Mouse (Mus musculus) limb, embryonic 12.5 days (tissue): ENCODE data around the gene Ssr2. TPM values are rescaled to one million over a fixed set of nuclear protein-coding genes. Genes with fewer than 3 reads are reported as not detected.

Experiments
- ATAC-seq: fragments of 200-750 bp; cut with Nextera tagmentation; 2 replicates; pipeline ENCODE4 v1.8.0; 2017; ENCODE audit warnings: low read depth, moderate TSS enrichment; ENCODE audit not compliant: insufficient number of reproducible peaks, insufficient read depth, low FRiP score, low TSS enrichment
- H3K27ac ChIP-seq: fragments of 300-500 bp; sonication (generic); 2 replicates; pipeline ENCODE4 v1.5.1; 2016; ENCODE audit warnings: mild to moderate bottlenecking, moderate library complexity
- H3K27me3 ChIP-seq: fragments of 300-500 bp; sonication (generic); 2 replicates; pipeline ENCODE4 v1.6.1; 2016; ENCODE audit warnings: mild to moderate bottlenecking, moderate library complexity
- H3K36me3 ChIP-seq: fragments of 300-500 bp; sonication (generic); 2 replicates; pipeline ENCODE4 v1.6.1; 2016; ENCODE audit warnings: mild to moderate bottlenecking, moderate library complexity
- H3K4me1 ChIP-seq: fragments of 300-500 bp; sonication (generic); replicated peaks from 2 replicates; pipeline ENCODE4 v1.6.1; 2016
- H3K4me2 ChIP-seq: fragments of 300-500 bp; sonication (generic); 2 replicates; pipeline ENCODE4 v1.6.1; 2016; ENCODE audit warnings: mild to moderate bottlenecking, moderate library complexity
- H3K4me3 ChIP-seq: fragments of 300-500 bp; sonication (generic); replicated peaks from 2 replicates; pipeline ENCODE4 v1.5.1; 2016; ENCODE audit warnings: mild to moderate bottlenecking
- H3K9ac ChIP-seq: fragments of 300-500 bp; sonication (generic); replicated peaks from 2 replicates; pipeline ENCODE4 v1.6.1; 2016; ENCODE audit warnings: mild to moderate bottlenecking, moderate library complexity
- H3K9me3 ChIP-seq: fragments of 300-500 bp; sonication (generic); 2 replicates; pipeline ENCODE4 v1.6.1; 2016; ENCODE audit warnings: mild to moderate bottlenecking, moderate library complexity
- WGBS: fragments of 180-500 bp; shearing (Covaris S2); methylation state at CpG from one replicate; pipeline ENCODE4 v1.1.7; 2016; 5-methylcytosine and 5-hydroxymethylcytosine counted together
- polyA plus RNA-seq: library from polyadenylated mRNA; unstranded; fragments of >200 nt; fragmentation: Nextera tagmentation; extraction: Ambion mirVana; gene quantifications from 2 replicates; pipeline ENCODE4 v1.2.1, GENCODE M21; 2016

Ssr2 gene
- polyA plus RNA-seq, 1 experiment from 2014 or later, result 184 TPM

- H3K36me3 ChIP-seq, result peaks cover 38% of the 10 kb centered on the region
- peak overlapping the region; percentile 86 for H3K9ac ChIP-seq
- peak overlapping the region; percentile 86 for H3K4me3 ChIP-seq
- H3K4me2 ChIP-seq, result peak overlapping the region; percentile 71
- H3K4me1 ChIP-seq, result peaks cover 20% of the 10 kb centered on the region
- under 1% methylated on average over 38 of the region's 41 CpGs for WGBS
- peak; percentile 26 for ATAC-seq
- no peaks in the 10 kb centered on the region for H3K27me3 ChIP-seq
- H3K9me3 ChIP-seq, result no peaks in the 10 kb centered on the region
- peak overlapping the region; percentile 95 for H3K27ac ChIP-seq
Measured at GRCm38 (mm10) chr3:88553880-88554586, 21.6 kb upstream of the Ssr2 start.

- WGBS, result 95% methylated on average over 5 of the region's 5 CpGs
- Histone ChIP-seq H3K27ac (no peak overlapping the region), H3K4me2 (peak overlapping the region; percentile 71), H3K36me3 (peaks cover 49% of the 10 kb centered on the region), H3K4me3 (peak overlapping the region; percentile 9; the same call in 1 of the 2 replicates), H3K27me3 (no peaks in the 10 kb centered on the region), H3K9me3 (no peaks in the 10 kb centered on the region), H3K9ac (no peak overlapping the region), H3K4me1 (peaks cover 20% of the 10 kb centered on the region)
- no peak for ATAC-seq
Measured at GRCm38 (mm10) chr3:88555069-88555605, 20.5 kb upstream of the Ssr2 start.

GRCm38 (mm10) chr3:88555731-88556130 is 19.9 kb upstream of the Ssr2 start:
- no peak for ATAC-seq
- H3K9ac ChIP-seq, result 0 out of 2 replicates have a peak overlapping the region, but pooled peaks have one; percentile 13
- no peak overlapping the region for H3K27ac ChIP-seq
- H3K36me3 ChIP-seq, result peaks cover 55% of the 10 kb centered on the region
- WGBS, result 96% methylated on average over 6 of the region's 6 CpGs
- H3K9me3 ChIP-seq, result no peaks in the 10 kb centered on the region
- no peaks in the 10 kb centered on the region for H3K27me3 ChIP-seq
- H3K4me1 ChIP-seq, result peaks cover 20% of the 10 kb centered on the region
- H3K4me2 ChIP-seq, result no peak overlapping the region
- H3K4me3 ChIP-seq, result no peak overlapping the region; the same call in 1 of the 2 replicates

- WGBS, result 94% methylated on average over 8 of the region's 8 CpGs
Measured at GRCm38 (mm10) chr3:88556616-88557015, 19.1 kb upstream of the Ssr2 start.

GRCm38 (mm10) chr3:88559596-88559995 is 16.1 kb upstream of the Ssr2 start:
- WGBS, result 96% methylated on average over 9 of the region's 9 CpGs
- H3K36me3 ChIP-seq, result peaks cover 93% of the 10 kb centered on the region

More at GRCm38 (mm10) chr3:88556616-88557015, 19.1 kb upstream of the Ssr2 start:
- no peak for ATAC-seq
- H3K9me3 ChIP-seq, result no peaks in the 10 kb centered on the region
- no peak overlapping the region for H3K27ac ChIP-seq
- H3K9ac ChIP-seq, result peak overlapping the region; percentile 12; the same call in 1 of the 2 replicates
- no peak overlapping the region for H3K4me3 ChIP-seq
- no peaks in the 10 kb centered on the region for H3K27me3 ChIP-seq
- peaks cover 17% of the 10 kb centered on the region for H3K4me1 ChIP-seq
- H3K4me2 ChIP-seq, result no peak overlapping the region
- H3K36me3 ChIP-seq, result peaks cover 63% of the 10 kb centered on the region

GRCm38 (mm10) chr3:88561989-88562388 is 13.7 kb upstream of the Ssr2 start:
- Histone ChIP-seq H3K9ac (no peak overlapping the region), H3K4me3 (no peak overlapping the region), H3K4me2 (no peak overlapping the region), H3K27me3 (no peaks in the 10 kb centered on the region), H3K4me1 (no peaks in the 10 kb centered on the region), H3K9me3 (no peaks in the 10 kb centered on the region), H3K27ac (no peak overlapping the region), H3K36me3 (peaks cover 100% of the 10 kb centered on the region)
- no peak for ATAC-seq
- WGBS, result 75% methylated on average over 4 of the region's 4 CpGs

More at GRCm38 (mm10) chr3:88559596-88559995, 16.1 kb upstream of the Ssr2 start:
- H3K4me1 ChIP-seq, result peaks cover 6% of the 10 kb centered on the region; the same call in 1 of the 2 replicates
- H3K9me3 ChIP-seq, result no peaks in the 10 kb centered on the region
- H3K27me3 ChIP-seq, result no peaks in the 10 kb centered on the region
- H3K4me2 ChIP-seq, result no peak overlapping the region
- no peak overlapping the region for H3K4me3 ChIP-seq
- H3K27ac ChIP-seq, result no peak overlapping the region
- no peak for ATAC-seq
- no peak overlapping the region for H3K9ac ChIP-seq

GRCm38 (mm10) chr3:88563442-88563841 is 12.2 kb upstream of the Ssr2 start:
- no peaks in the 10 kb centered on the region for H3K27me3 ChIP-seq
- H3K27ac ChIP-seq, result no peak overlapping the region
- H3K4me3 ChIP-seq, result no peak overlapping the region
- peaks cover 100% of the 10 kb centered on the region for H3K36me3 ChIP-seq
- H3K4me2 ChIP-seq, result no peak overlapping the region
- 80% methylated on average over 4 of the region's 4 CpGs for WGBS
- no peak overlapping the region for H3K9ac ChIP-seq
- H3K4me1 ChIP-seq, result no peaks in the 10 kb centered on the region
- ATAC-seq, result peak; percentile 12; the same call in 1 of the 2 replicates
- H3K9me3 ChIP-seq, result no peaks in the 10 kb centered on the region

GRCm38 (mm10) chr3:88563966-88564365 is 11.7 kb upstream of the Ssr2 start:
- Histone ChIP-seq H3K27ac (no peak overlapping the region), H3K4me1 (no peaks in the 10 kb centered on the region), H3K4me2 (no peak overlapping the region), H3K36me3 (peaks cover 100% of the 10 kb centered on the region), H3K9ac (no peak overlapping the region), H3K9me3 (no peaks in the 10 kb centered on the region), H3K4me3 (no peak overlapping the region), H3K27me3 (no peaks in the 10 kb centered on the region)
- ATAC-seq, result no peak
- 87% methylated on average over 7 of the region's 7 CpGs for WGBS

GRCm38 (mm10) chr3:88566116-88566515 is 9.6 kb upstream of the Ssr2 start:
- Histone ChIP-seq H3K36me3 (peaks cover 94% of the 10 kb centered on the region), H3K9me3 (no peaks in the 10 kb centered on the region), H3K4me2 (no peak overlapping the region), H3K4me3 (no peak overlapping the region), H3K9ac (no peak overlapping the region), H3K4me1 (no peaks in the 10 kb centered on the region), H3K27me3 (no peaks in the 10 kb centered on the region), H3K27ac (no peak overlapping the region)
- no peak for ATAC-seq
- 91% methylated on average over 3 of the region's 3 CpGs for WGBS

GRCm38 (mm10) chr3:88566536-88567061 is 9.1 kb upstream of the Ssr2 start:
- peaks cover 89% of the 10 kb centered on the region for H3K36me3 ChIP-seq
- H3K4me3 ChIP-seq, result no peak overlapping the region
- no peak overlapping the region for H3K4me2 ChIP-seq
- no peak for ATAC-seq
- 95% methylated on average over 4 of the region's 4 CpGs for WGBS
- H3K9ac ChIP-seq, result no peak overlapping the region
- H3K27me3 ChIP-seq, result no peaks in the 10 kb centered on the region
- no peak overlapping the region for H3K27ac ChIP-seq
- H3K9me3 ChIP-seq, result no peaks in the 10 kb centered on the region
- no peaks in the 10 kb centered on the region for H3K4me1 ChIP-seq

GRCm38 (mm10) chr3:88567892-88568291 is 7.8 kb upstream of the Ssr2 start:
- Histone ChIP-seq H3K4me1 (no peaks in the 10 kb centered on the region), H3K9ac (no peak overlapping the region), H3K4me2 (no peak overlapping the region), H3K4me3 (no peak overlapping the region), H3K9me3 (no peaks in the 10 kb centered on the region), H3K36me3 (peaks cover 76% of the 10 kb centered on the region), H3K27me3 (no peaks in the 10 kb centered on the region), H3K27ac (no peak overlapping the region)
- 89% methylated on average over 6 of the region's 6 CpGs for WGBS
- ATAC-seq, result no peak
